Mouse (Mus musculus): ENCODE results near the gene Dffb.
A peak's percentile ranks its signal among the peaks of the same experiment; 100 is the strongest.

Dffb gene

GRCm38 (mm10) chr4:153980470-153980869 is 5.5 kb upstream of the Dffb start:
- TF ChIP-seq CTCF (conservative IDR thresholded peaks at IDR 0.05; ENCODE audit: low read length) (no peak), POU5F1 (IDR thresholded peaks at IDR 0.05; ENCODE audit: borderline replicate concordance, low read length) (no peak), NANOG (IDR thresholded peaks at IDR 0.05; ENCODE audit: borderline replicate concordance, low read length) (no peak)
- no peaks in the 10 kb centered on the region for H3K9me3 ChIP-seq (ENCODE audit: low read length)
- H3K27me3 ChIP-seq (ENCODE audit: insufficient read depth, low read length): no peaks in the 10 kb centered on the region
- H3K36me3 ChIP-seq (ENCODE audit: insufficient read depth, low read length): peaks cover 67% of the 10 kb centered on the region
- H3K4me3 ChIP-seq (replicated peaks; ENCODE audit: low read length): no peak overlapping the region
- peaks cover 14% of the 10 kb centered on the region for H3K4me1 ChIP-seq (replicated peaks; ENCODE audit: low read depth, low read length)

DNA sequence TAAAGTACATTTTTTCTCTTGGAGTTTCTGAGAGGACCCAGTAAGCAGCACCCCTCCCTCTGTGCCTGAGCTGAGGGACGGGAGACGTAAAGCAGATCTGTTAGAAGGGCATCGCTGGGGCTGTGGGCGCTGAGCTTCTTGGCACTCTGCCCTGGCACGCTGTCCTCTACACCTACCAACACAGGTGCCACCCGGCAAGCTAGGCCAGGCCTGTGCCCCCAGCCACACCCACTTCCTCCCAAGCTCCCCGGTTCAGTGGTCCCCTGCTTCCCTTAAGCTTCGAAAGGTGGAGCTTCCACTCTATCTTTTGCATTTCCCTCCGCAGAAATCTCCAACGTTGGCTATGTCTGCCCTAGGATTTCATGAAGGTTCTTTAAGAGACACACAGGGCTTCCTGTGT is 4.3 kb upstream of the Dffb start:
- Histone ChIP-seq H3K9me3 (ENCODE audit: low read length) (no peaks in the 10 kb centered on the region), H3K4me3 (replicated peaks; ENCODE audit: low read length) (no peak overlapping the region), H3K4me1 (replicated peaks; ENCODE audit: low read depth, low read length) (peaks cover 17% of the 10 kb centered on the region)

DNA sequence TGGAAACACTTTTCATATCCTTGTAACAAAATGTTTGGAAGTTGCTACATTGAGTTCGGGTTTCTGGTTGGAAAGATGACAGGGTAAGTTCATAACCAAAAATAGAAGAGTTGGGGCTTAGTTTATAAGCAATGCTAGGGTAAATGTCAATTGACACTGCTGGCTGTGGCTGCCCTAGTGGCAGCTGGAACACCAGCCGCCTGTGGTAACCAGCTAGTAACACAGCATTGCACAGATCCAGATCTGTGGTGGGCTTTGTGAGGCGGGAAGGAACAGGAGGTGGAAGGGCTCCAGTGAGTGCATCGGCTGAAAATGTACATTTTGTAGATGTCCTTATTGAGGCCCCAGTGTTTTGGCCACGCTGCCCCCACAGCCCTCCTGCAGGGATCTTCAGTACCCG is 842 bp upstream of the Dffb start:
- Histone ChIP-seq H3K36me3 (ENCODE audit: insufficient read depth, low read length) (peaks cover 39% of the 10 kb centered on the region), H3K27me3 (ENCODE audit: insufficient read depth, low read length) (0 out of 2 replicates have a peak, but pooled peaks cover 4% of the 10 kb centered on the region), H3K4me1 (replicated peaks; ENCODE audit: low read depth, low read length) (peaks cover 25% of the 10 kb centered on the region), H3K9me3 (ENCODE audit: low read length) (no peaks in the 10 kb centered on the region), H3K4me3 (replicated peaks; ENCODE audit: low read length) (peak overlapping the region; percentile 97)
- TF ChIP-seq CTCF (conservative IDR thresholded peaks at IDR 0.05; ENCODE audit: low read length) (no peak), NANOG (IDR thresholded peaks at IDR 0.05; ENCODE audit: borderline replicate concordance, low read length) (no peak), POU5F1 (IDR thresholded peaks at IDR 0.05; ENCODE audit: borderline replicate concordance, low read length) (no peak)

More for the DNA sequence above, 4.3 kb upstream of the Dffb start:
- H3K27me3 ChIP-seq (ENCODE audit: insufficient read depth, low read length): 0 out of 2 replicates have a peak, but pooled peaks cover 4% of the 10 kb centered on the region
- TF ChIP-seq POU5F1 (IDR thresholded peaks at IDR 0.05; ENCODE audit: borderline replicate concordance, low read length) (no peak), CTCF (conservative IDR thresholded peaks at IDR 0.05; ENCODE audit: low read length) (no peak), NANOG (IDR thresholded peaks at IDR 0.05; ENCODE audit: borderline replicate concordance, low read length) (no peak)
- H3K36me3 ChIP-seq (ENCODE audit: insufficient read depth, low read length): peaks cover 55% of the 10 kb centered on the region

DNA sequence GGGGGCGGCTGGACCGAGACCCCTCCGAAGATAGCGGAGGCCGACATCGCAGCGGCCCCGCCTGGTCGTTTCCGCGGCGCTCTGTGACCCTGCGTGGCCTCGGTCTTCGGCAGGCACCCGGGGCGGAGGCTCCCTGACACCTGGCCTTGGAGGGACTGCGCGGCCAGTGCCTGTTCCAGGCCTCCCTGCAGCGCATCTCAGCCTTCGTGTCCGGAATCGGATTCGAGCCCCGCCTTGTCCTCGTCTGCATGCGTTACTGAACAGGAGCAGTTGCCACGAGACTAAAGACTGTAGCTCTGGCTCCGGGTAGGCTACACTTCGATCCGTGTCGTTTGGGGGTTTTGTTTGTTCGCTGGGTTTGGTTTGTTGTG is 351 bp upstream of the Dffb start:
- peaks cover 25% of the 10 kb centered on the region for H3K4me1 ChIP-seq (replicated peaks; ENCODE audit: low read depth, low read length)
- peak overlapping the region; percentile 97 for H3K4me3 ChIP-seq (replicated peaks; ENCODE audit: low read length)
- H3K36me3 ChIP-seq (ENCODE audit: insufficient read depth, low read length): peaks cover 39% of the 10 kb centered on the region
- H3K9me3 ChIP-seq (ENCODE audit: low read length): no peaks in the 10 kb centered on the region
- no peak for TF ChIP-seq NANOG (IDR thresholded peaks at IDR 0.05; ENCODE audit: borderline replicate concordance, low read length)
- no peak for TF ChIP-seq POU5F1 (IDR thresholded peaks at IDR 0.05; ENCODE audit: borderline replicate concordance, low read length)
- no peak for TF ChIP-seq CTCF (conservative IDR thresholded peaks at IDR 0.05; ENCODE audit: low read length)
- H3K27me3 ChIP-seq (ENCODE audit: insufficient read depth, low read length): 0 out of 2 replicates have a peak, but pooled peaks cover 4% of the 10 kb centered on the region

DNA sequence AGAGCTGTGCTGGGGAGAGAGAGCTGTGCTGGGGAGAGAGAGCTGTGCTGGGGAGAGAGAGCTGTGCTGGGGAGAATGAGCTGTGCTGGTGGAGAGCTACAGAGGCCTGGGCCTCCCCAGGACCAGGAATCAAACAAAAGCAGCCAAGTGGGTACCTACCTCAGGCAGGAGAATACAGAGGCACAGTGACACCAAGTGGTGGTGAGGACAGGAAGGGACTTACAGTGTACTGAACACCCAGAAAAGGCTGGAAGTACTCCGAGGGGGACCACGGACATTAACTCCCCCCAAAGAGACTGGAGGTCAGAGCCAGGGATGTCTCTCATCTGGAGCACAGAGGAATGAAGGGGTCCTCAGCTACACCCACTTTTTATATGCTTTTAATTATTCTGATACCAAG is 6.9 kb downstream of the Dffb start:
- no peak overlapping the region for H3K4me3 ChIP-seq (replicated peaks; ENCODE audit: low read length)
- TF ChIP-seq POU5F1 (IDR thresholded peaks at IDR 0.05; ENCODE audit: borderline replicate concordance, low read length) (no peak), CTCF (conservative IDR thresholded peaks at IDR 0.05; ENCODE audit: low read length) (no peak), NANOG (IDR thresholded peaks at IDR 0.05; ENCODE audit: borderline replicate concordance, low read length) (no peak)
- no peaks in the 10 kb centered on the region for H3K9me3 ChIP-seq (ENCODE audit: low read length)
- 0 out of 2 replicates have a peak, but pooled peaks cover 3% of the 10 kb centered on the region for H3K4me1 ChIP-seq (replicated peaks; ENCODE audit: low read depth, low read length)
- no peaks in the 10 kb centered on the region for H3K27me3 ChIP-seq (ENCODE audit: insufficient read depth, low read length)
- H3K36me3 ChIP-seq (ENCODE audit: insufficient read depth, low read length): peaks cover 88% of the 10 kb centered on the region

GRCm38 (mm10) chr4:153967556-153967955 is 7.4 kb downstream of the Dffb start:
- Histone ChIP-seq H3K36me3 (ENCODE audit: insufficient read depth, low read length) (peaks cover 92% of the 10 kb centered on the region), H3K4me3 (replicated peaks; ENCODE audit: low read length) (no peak overlapping the region), H3K27me3 (ENCODE audit: insufficient read depth, low read length) (no peaks in the 10 kb centered on the region), H3K4me1 (replicated peaks; ENCODE audit: low read depth, low read length) (0 out of 2 replicates have a peak, but pooled peaks cover 3% of the 10 kb centered on the region), H3K9me3 (ENCODE audit: low read length) (no peaks in the 10 kb centered on the region)
- TF ChIP-seq POU5F1 (IDR thresholded peaks at IDR 0.05; ENCODE audit: borderline replicate concordance, low read length): no peak

DNA sequence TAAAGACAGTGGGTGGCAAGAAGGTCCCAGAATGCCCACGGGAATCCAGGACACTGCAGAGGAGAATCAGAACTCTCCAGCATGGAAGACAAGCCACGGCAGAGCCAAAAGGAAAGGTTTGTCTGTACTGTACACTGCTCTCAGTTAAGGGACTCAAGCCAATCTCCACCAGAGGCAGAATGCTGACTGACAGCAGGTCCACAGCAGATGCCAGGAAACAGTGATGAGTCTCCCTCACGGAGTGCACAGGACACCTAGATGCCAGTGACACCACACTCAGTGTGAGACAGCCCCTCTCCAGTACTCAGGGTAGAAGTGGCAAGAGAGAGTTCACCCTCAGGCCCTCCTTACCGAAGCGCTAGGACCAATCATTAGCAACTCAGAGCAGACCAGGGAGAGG is 8.3 kb downstream of the Dffb start:
- H3K4me1 ChIP-seq (replicated peaks; ENCODE audit: low read depth, low read length): peaks cover 6% of the 10 kb centered on the region; the same call in 1 of the 2 replicates
- H3K36me3 ChIP-seq (ENCODE audit: insufficient read depth, low read length): peaks cover 95% of the 10 kb centered on the region

DNA sequence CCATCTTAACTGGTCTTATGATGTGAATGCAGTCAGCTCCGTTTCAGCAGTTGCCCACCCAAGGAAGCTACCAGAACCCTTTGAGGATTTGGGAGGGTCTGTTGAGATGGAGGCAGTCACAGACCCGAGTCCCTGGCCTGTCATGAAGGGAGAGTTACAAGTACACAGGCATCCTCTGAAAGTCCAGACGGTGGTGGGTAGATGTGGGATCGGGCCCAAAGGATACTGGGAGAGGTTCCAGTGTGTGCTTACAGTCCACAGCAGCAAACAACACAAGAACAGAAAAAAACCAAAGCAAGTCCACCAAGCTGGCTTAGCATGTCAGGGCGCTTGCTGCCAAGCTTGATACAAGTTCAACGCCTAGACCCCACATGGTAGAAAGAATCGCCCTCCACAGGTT is 12.3 kb downstream of the Dffb start:
- Histone ChIP-seq H3K27me3 (ENCODE audit: insufficient read depth, low read length) (no peaks in the 10 kb centered on the region), H3K9me3 (ENCODE audit: low read length) (no peaks in the 10 kb centered on the region), H3K36me3 (ENCODE audit: insufficient read depth, low read length) (peaks cover 87% of the 10 kb centered on the region), H3K4me1 (replicated peaks; ENCODE audit: low read depth, low read length) (peaks cover 32% of the 10 kb centered on the region), H3K4me3 (replicated peaks; ENCODE audit: low read length) (no peak overlapping the region)
- TF ChIP-seq POU5F1 (IDR thresholded peaks at IDR 0.05; ENCODE audit: borderline replicate concordance, low read length) (no peak), NANOG (IDR thresholded peaks at IDR 0.05; ENCODE audit: borderline replicate concordance, low read length) (no peak), CTCF (conservative IDR thresholded peaks at IDR 0.05; ENCODE audit: low read length) (no peak)

More for the DNA sequence above, 8.3 kb downstream of the Dffb start:
- TF ChIP-seq CTCF (conservative IDR thresholded peaks at IDR 0.05; ENCODE audit: low read length) (no peak), NANOG (IDR thresholded peaks at IDR 0.05; ENCODE audit: borderline replicate concordance, low read length) (no peak), POU5F1 (IDR thresholded peaks at IDR 0.05; ENCODE audit: borderline replicate concordance, low read length) (no peak)
- Histone ChIP-seq H3K27me3 (ENCODE audit: insufficient read depth, low read length) (no peaks in the 10 kb centered on the region), H3K4me3 (replicated peaks; ENCODE audit: low read length) (no peak overlapping the region), H3K9me3 (ENCODE audit: low read length) (no peaks in the 10 kb centered on the region)

All from E14TG2a.4 (cell line).